Mouse (Mus musculus): ENCODE measurements around the gene Cxcl2. TPM values are rescaled to one million over a fixed set of nuclear protein-coding genes. Genes with fewer than 3 reads are reported as not detected.

The Cxcl2 gene
- polyA plus RNA-seq, 2 experiments = 0.03 TPM; not detected in 1

DNA sequence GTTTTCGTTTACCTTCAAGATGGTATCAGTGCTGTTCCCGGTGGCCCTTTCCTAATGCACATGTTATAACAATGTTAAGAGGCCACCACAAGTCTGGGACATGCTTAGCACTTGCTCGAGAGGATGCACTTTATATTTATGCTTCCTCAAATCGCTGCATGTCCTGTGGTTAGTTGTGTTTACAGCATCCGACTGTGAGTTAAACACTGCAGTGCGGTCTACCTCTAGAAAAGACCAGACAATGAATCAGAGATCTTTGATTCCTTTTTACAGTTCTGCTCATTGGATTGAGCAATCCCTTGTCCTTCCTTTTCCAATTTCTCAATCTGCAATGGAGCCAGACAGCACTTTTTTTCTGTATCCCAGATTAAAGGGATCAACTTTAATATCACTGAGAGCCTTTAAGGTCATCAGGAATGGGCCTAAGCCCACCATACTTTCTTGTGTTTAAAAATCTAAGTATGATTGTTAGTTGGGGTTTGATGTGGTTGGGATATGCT is 41.7 kb upstream of the Cxcl2 start:
- no peaks in the 10 kb centered on the region for H3K27me3 ChIP-seq (ENCODE audit: control insufficient read depth, insufficient read depth, low read length)
- no peak overlapping the region for H3K27ac ChIP-seq
- TF ChIP-seq EP300 (IDR thresholded peaks at IDR 0.05; ENCODE audit: low read depth) = no peak
- TF ChIP-seq CTCF (IDR thresholded peaks at IDR 0.05; ENCODE audit: low read depth) = no peak
- DNase-seq (ENCODE audit: low read depth in 3 of 3, low spot score in 3 of 3) (no peak), ATAC-seq (ENCODE audit: insufficient read depth) (no peak)
- H3K4me2 ChIP-seq (ENCODE audit: low read depth) = no peak overlapping the region
- H3K4me1 ChIP-seq (replicated peaks; ENCODE audit: control insufficient read depth in 2 of 2, insufficient read depth in 2 of 2, low read length in 1 of 2) = no peaks in the 10 kb centered on the region
- WGBS (ENCODE audit: insufficient replicate concordance) = 43% methylated on average over 6 of the region's 6 CpGs
- no peak overlapping the region for H3K9ac ChIP-seq (replicated peaks)
- H3K9me3 ChIP-seq (ENCODE audit: control insufficient read depth, low read length) = no peaks in the 10 kb centered on the region
- H3K36me3 ChIP-seq (replicated peaks; ENCODE audit: control insufficient read depth, insufficient read depth, low read depth) = no peaks in the 10 kb centered on the region
- H3K4me3 ChIP-seq (ENCODE audit: insufficient read depth in 1 of 2, low read depth in 2 of 2, low read length in 2 of 2) = no peak overlapping the region

DNA sequence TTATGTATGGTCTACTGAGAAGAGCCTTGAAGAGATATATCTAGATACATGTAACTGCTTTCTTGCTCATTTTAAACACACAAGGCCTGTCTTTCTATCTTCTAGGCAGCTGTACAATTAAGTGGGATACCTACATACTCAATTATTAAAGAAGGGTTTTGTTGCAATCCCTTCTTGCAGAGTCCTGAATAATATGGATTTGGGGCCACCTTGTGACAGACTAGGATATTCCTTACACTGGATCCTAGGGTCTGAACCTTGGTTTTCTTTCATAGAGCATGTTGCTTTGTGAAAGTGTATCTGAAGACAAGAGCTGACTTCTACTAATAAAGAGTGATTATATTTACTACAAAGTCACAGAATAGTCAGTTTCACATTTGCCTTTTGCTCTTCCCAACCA is 36.9 kb upstream of the Cxcl2 start:
- H3K36me3 ChIP-seq (replicated peaks; ENCODE audit: control insufficient read depth, insufficient read depth, low read depth) = no peaks in the 10 kb centered on the region
- TF ChIP-seq CTCF (IDR thresholded peaks at IDR 0.05; ENCODE audit: low read depth) (no peak), EP300 (IDR thresholded peaks at IDR 0.05; ENCODE audit: low read depth) (no peak)
- no peaks in the 10 kb centered on the region for H3K4me1 ChIP-seq (replicated peaks; ENCODE audit: control insufficient read depth in 2 of 2, insufficient read depth in 2 of 2, low read length in 1 of 2)
- no peak overlapping the region for H3K4me3 ChIP-seq (ENCODE audit: insufficient read depth in 1 of 2, low read depth in 2 of 2, low read length in 2 of 2)
- no peak for DNase-seq (ENCODE audit: low read depth in 3 of 3, low spot score in 3 of 3)
- H3K9ac ChIP-seq (replicated peaks) = no peak overlapping the region
- no peak overlapping the region for H3K27ac ChIP-seq
- no peaks in the 10 kb centered on the region for H3K9me3 ChIP-seq (ENCODE audit: control insufficient read depth, low read length)
- no peak overlapping the region for H3K4me2 ChIP-seq (ENCODE audit: low read depth)
- no peaks in the 10 kb centered on the region for H3K27me3 ChIP-seq (ENCODE audit: control insufficient read depth, insufficient read depth, low read length)
- no peak for ATAC-seq (ENCODE audit: insufficient read depth)

DNA sequence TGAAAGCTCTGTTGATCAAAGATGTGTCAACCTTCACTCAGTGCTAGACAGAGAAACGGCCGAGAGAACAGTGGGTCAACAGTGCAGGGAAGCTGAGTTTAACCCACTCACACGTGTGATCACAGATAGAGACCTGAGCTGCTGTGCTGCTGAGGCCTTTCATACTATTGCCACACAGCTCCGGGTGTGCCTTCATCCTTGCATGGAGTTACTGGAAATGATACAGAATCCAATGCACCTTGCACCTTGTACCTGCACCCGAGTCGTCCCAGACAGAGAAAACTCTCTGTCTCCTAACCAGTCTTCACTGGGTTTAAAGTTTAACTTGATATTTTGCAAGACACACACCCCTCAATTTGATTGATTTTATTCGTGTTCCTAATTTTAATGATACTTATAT is 31.3 kb upstream of the Cxcl2 start:
- TF ChIP-seq EP300 (IDR thresholded peaks at IDR 0.05; ENCODE audit: low read depth) (no peak), CTCF (IDR thresholded peaks at IDR 0.05; ENCODE audit: low read depth) (no peak)
- H3K9ac ChIP-seq (replicated peaks) = no peak overlapping the region
- ATAC-seq (ENCODE audit: insufficient read depth) = peak; percentile 59; the same call in 1 of the 2 replicates
- no peak overlapping the region for H3K27ac ChIP-seq
- no peaks in the 10 kb centered on the region for H3K27me3 ChIP-seq (ENCODE audit: control insufficient read depth, insufficient read depth, low read length)
- H3K4me2 ChIP-seq (ENCODE audit: low read depth) = no peak overlapping the region
- H3K4me1 ChIP-seq (replicated peaks; ENCODE audit: control insufficient read depth in 2 of 2, insufficient read depth in 2 of 2, low read length in 1 of 2) = peaks cover 0 to 2% of the 10 kb centered on the region in 2 experiments; a peak in 1 of 4 replicates
- no peaks in the 10 kb centered on the region for H3K36me3 ChIP-seq (replicated peaks; ENCODE audit: control insufficient read depth, insufficient read depth, low read depth)
- no peak for DNase-seq (ENCODE audit: low read depth in 3 of 3, low spot score in 3 of 3)
- H3K4me3 ChIP-seq (ENCODE audit: insufficient read depth in 1 of 2, low read depth in 2 of 2, low read length in 2 of 2) = no peak overlapping the region
- 49% methylated on average over 7 of the region's 7 CpGs for WGBS (ENCODE audit: insufficient replicate concordance)
- H3K9me3 ChIP-seq (ENCODE audit: control insufficient read depth, low read length) = no peaks in the 10 kb centered on the region

DNA sequence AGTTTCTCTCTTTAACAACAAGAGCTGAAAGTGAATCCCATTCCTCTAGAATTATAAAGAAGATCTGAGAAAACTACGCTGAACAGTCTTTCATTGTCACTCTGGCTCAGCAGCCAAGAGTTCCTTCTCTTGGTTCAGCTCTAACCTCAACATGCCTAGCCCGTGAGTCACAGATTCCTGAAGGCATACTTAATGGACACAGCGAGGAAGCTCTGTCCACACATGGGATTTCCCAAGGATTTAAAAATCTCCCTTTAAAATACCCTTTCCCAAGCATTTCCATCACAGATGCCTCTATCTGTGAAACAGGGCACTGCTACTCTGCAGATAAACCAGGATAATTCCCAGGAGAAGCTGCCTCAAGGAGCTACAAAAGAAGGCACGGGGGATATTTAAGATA is 27.6 kb upstream of the Cxcl2 start:
- no peaks in the 10 kb centered on the region for H3K27me3 ChIP-seq (ENCODE audit: control insufficient read depth, insufficient read depth, low read length)
- no peak overlapping the region for H3K27ac ChIP-seq
- H3K9me3 ChIP-seq (ENCODE audit: control insufficient read depth, low read length) = no peaks in the 10 kb centered on the region
- H3K9ac ChIP-seq (replicated peaks) = no peak overlapping the region
- TF ChIP-seq CTCF (IDR thresholded peaks at IDR 0.05; ENCODE audit: low read depth) = no peak
- TF ChIP-seq EP300 (IDR thresholded peaks at IDR 0.05; ENCODE audit: low read depth) = no peak
- DNase-seq (ENCODE audit: low read depth in 3 of 3, low spot score in 3 of 3) = no peak
- H3K4me2 ChIP-seq (ENCODE audit: low read depth) = no peak overlapping the region
- 44% methylated on average over 4 of the region's 4 CpGs for WGBS (ENCODE audit: insufficient replicate concordance)
- ATAC-seq (ENCODE audit: insufficient read depth) = no peak
- H3K4me3 ChIP-seq (ENCODE audit: insufficient read depth in 1 of 2, low read depth in 2 of 2, low read length in 2 of 2) = no peak overlapping the region
- H3K4me1 ChIP-seq (replicated peaks; ENCODE audit: control insufficient read depth in 2 of 2, insufficient read depth in 2 of 2, low read length in 1 of 2) = peaks cover 0 to 2% of the 10 kb centered on the region in 2 experiments; a peak in 1 of 4 replicates
- no peaks in the 10 kb centered on the region for H3K36me3 ChIP-seq (replicated peaks; ENCODE audit: control insufficient read depth, insufficient read depth, low read depth)

DNA sequence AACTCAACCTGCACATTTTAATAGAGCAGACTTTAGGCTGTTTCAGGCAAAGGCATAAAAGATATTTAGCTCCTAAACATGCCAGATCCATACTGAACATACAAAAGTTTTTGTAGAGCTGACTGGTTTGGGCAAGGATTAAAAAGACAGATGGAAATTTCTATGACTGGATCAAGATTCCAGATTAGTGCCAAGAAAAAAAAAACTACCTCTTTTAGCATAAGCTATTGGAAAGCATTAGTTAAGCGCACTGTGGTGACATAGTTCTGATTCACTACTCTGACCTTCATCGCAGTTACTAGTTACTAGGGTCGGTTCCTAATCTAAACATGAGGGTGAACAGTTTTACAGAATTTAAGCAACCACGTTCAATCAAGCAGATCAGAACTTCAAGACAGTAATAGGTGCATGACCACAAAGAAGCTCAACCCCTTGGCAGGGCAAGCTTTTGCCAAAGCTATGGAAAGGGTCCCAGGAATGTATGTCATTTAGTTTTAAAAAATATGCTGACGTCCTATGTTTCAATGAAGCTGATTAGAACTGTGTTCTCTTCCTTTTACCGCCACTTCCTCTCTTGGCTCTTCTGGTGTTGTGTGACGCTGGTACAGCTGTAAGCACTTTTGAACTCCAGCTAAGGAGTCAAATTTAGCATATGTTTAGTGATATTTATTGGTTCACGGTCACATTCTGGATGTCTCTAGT is 27.0 kb upstream of the Cxcl2 start:
- no peaks in the 10 kb centered on the region for H3K36me3 ChIP-seq (replicated peaks; ENCODE audit: control insufficient read depth, insufficient read depth, low read depth)
- H3K4me2 ChIP-seq (ENCODE audit: low read depth) = no peak overlapping the region
- no peaks in the 10 kb centered on the region for H3K27me3 ChIP-seq (ENCODE audit: control insufficient read depth, insufficient read depth, low read length)
- no peak overlapping the region for H3K4me3 ChIP-seq (ENCODE audit: insufficient read depth in 1 of 2, low read depth in 2 of 2, low read length in 2 of 2)
- WGBS (ENCODE audit: insufficient replicate concordance) = 40% methylated on average over 8 of the region's 8 CpGs
- peaks cover 0 to 2% of the 10 kb centered on the region in 2 experiments; a peak in 1 of 4 replicates for H3K4me1 ChIP-seq (replicated peaks; ENCODE audit: control insufficient read depth in 2 of 2, insufficient read depth in 2 of 2, low read length in 1 of 2)
- H3K9me3 ChIP-seq (ENCODE audit: control insufficient read depth, low read length) = no peaks in the 10 kb centered on the region
- no peak for TF ChIP-seq EP300 (IDR thresholded peaks at IDR 0.05; ENCODE audit: low read depth)
- TF ChIP-seq CTCF (IDR thresholded peaks at IDR 0.05; ENCODE audit: low read depth) = no peak
- DNase-seq (ENCODE audit: low read depth in 3 of 3, low spot score in 3 of 3) = no peak
- ATAC-seq (ENCODE audit: insufficient read depth) = no peak
- no peak overlapping the region for H3K9ac ChIP-seq (replicated peaks)
- no peak overlapping the region for H3K27ac ChIP-seq

Measured in liver, embryonic 14.5 days (tissue).